Mouse (Mus musculus) cerebellum, adult 2 months (tissue): ENCODE data around the gene Pck1. TPM values are rescaled to one million over a fixed set of nuclear protein-coding genes. Genes with fewer than 3 reads are reported as not detected.

ENCODE experiments used
- DNase-seq, 2 experiments: peaks; one replicate each; pipeline ENCODE4 v3.0.0; 2021
- H3K27ac ChIP-seq: fragments of 200-500 bp; 2 replicates; pipeline ENCODE4 v1.5.1; 2012; ENCODE audit warnings: low read length, control low read depth, inconsistent platforms; ENCODE audit not compliant: insufficient read depth
- H3K27me3 ChIP-seq: fragments of 200-500 bp; 2 replicates; pipeline ENCODE4 v1.6.1; 2012; ENCODE audit warnings: inconsistent platforms, mild to moderate bottlenecking, low read length, moderate library complexity; ENCODE audit not compliant: control insufficient read depth, insufficient read depth
- H3K4me1 ChIP-seq: fragments of 200-500 bp; 2 replicates; pipeline ENCODE4 v1.6.1; 2011; ENCODE audit warnings: low read length; ENCODE audit not compliant: control insufficient read depth, insufficient read depth
- H3K4me3 ChIP-seq: fragments of 200-500 bp; replicated peaks from 2 replicates; pipeline ENCODE3; 2011; ENCODE audit warnings: mild to moderate bottlenecking, low read depth, low read length, control low read depth; ENCODE audit not compliant: insufficient read depth
- CTCF ChIP-seq: fragments of 200-500 bp; IDR thresholded peaks from 2 replicates; pipeline ENCODE4 v1.5.1; 2011; ENCODE audit warnings: low read depth, mild to moderate bottlenecking, control low read depth, low read length, moderate library complexity, borderline replicate concordance; ENCODE audit not compliant: insufficient read depth
- POLR2A ChIP-seq: fragments of 200-500 bp; IDR thresholded peaks from 2 replicates; pipeline ENCODE4 v1.6.1; 2011; ENCODE audit warnings: low read length, control low read depth, borderline replicate concordance; ENCODE audit not compliant: insufficient read depth
- WGBS: fragments of 180-500 bp; shearing (Covaris S2); methylation state at CpG from one replicate; pipeline ENCODE4 v1.1.7; 2018; 5-methylcytosine and 5-hydroxymethylcytosine counted together
- polyA plus RNA-seq: library from polyadenylated mRNA; depleted of rRNA; stranded (reverse); fragments of >200 nt; gene quantifications from 2 replicates; pipeline ENCODE4 v1.2.3, GENCODE M21; 2012

The Pck1 gene
- polyA plus RNA-seq, 1 experiment = not detected

DNA sequence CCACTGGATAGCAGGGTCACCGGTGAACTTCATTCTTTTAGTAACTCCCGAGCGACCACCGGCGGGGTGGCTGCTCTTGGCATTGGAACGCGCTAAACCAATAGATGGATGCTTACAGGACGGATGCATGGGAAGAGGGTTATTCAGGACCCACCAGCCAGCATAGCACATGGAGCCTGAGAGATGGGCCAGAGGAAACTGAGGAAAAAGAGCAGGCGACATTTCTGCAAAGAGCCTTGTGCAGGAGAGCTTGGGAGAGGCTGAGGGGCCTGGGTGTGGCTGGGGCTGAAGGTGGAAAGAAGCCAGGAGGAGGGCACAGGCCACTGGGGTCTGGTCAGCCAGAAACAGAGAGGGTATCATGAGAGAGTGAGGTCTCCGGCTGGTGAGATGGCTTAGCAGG, 30.5 kb downstream of the Pck1 start:
- 86% methylated on average over 10 of the region's 10 CpGs for WGBS
- H3K4me3 ChIP-seq = no peak overlapping the region

GRCm38 (mm10) chr2:173183836-173184460, 31.1 kb downstream of the Pck1 start:
- TF ChIP-seq CTCF (peak; percentile 60), POLR2A (no peak)
- 3% methylated on average over 8 of the region's 8 CpGs for WGBS
- Histone ChIP-seq H3K4me3 (no peak overlapping the region), H3K27me3 (no peaks in the 10 kb centered on the region), H3K27ac (no peak overlapping the region), H3K4me1 (no peaks in the 10 kb centered on the region)
- peak in 1 of 2 experiments; percentile 54 for DNase-seq

More for the DNA sequence above, 30.5 kb downstream of the Pck1 start:
- no peak for DNase-seq
- H3K27ac ChIP-seq = no peak overlapping the region
- TF ChIP-seq CTCF = no peak
- no peak for TF ChIP-seq POLR2A
- no peaks in the 10 kb centered on the region for H3K4me1 ChIP-seq
- no peaks in the 10 kb centered on the region for H3K27me3 ChIP-seq

GRCm38 (mm10) chr2:173184475-173185080, 31.7 kb downstream of the Pck1 start:
- Histone ChIP-seq H3K27ac (no peak overlapping the region), H3K27me3 (no peaks in the 10 kb centered on the region), H3K4me1 (no peaks in the 10 kb centered on the region), H3K4me3 (no peak overlapping the region)
- TF ChIP-seq CTCF (no peak), POLR2A (no peak)
- 57% methylated on average over 11 of the region's 11 CpGs for WGBS
- DNase-seq = no peak

- no peaks in the 10 kb centered on the region for H3K27me3 ChIP-seq
Measured at GRCm38 (mm10) chr2:173185282-173185681, 32.4 kb downstream of the Pck1 start.

GRCm38 (mm10) chr2:173186047-173186943, 33.4 kb downstream of the Pck1 start:
- H3K4me1 ChIP-seq = no peaks in the 10 kb centered on the region
- no peak for TF ChIP-seq POLR2A
- peak; percentile 95 for TF ChIP-seq CTCF
- 29% methylated on average over 26 of the region's 26 CpGs for WGBS
- H3K27ac ChIP-seq = no peak overlapping the region
- peak; percentile 56 to 77 for DNase-seq
- H3K27me3 ChIP-seq = no peaks in the 10 kb centered on the region
- no peak overlapping the region for H3K4me3 ChIP-seq

More at GRCm38 (mm10) chr2:173185282-173185681, 32.4 kb downstream of the Pck1 start:
- TF ChIP-seq POLR2A (no peak), CTCF (no peak)
- no peaks in the 10 kb centered on the region for H3K4me1 ChIP-seq
- no peak overlapping the region for H3K4me3 ChIP-seq
- no peak for DNase-seq
- WGBS = 53% methylated on average over 6 of the region's 6 CpGs
- no peak overlapping the region for H3K27ac ChIP-seq

GRCm38 (mm10) chr2:173187182-173187855, 34.5 kb downstream of the Pck1 start:
- Histone ChIP-seq H3K27me3 (no peaks in the 10 kb centered on the region), H3K27ac (no peak overlapping the region), H3K4me1 (no peaks in the 10 kb centered on the region), H3K4me3 (no peak overlapping the region)
- TF ChIP-seq POLR2A (no peak), CTCF (no peak)
- WGBS = 47% methylated on average over 8 of the region's 8 CpGs
- no peak for DNase-seq

- Histone ChIP-seq H3K27me3 (no peaks in the 10 kb centered on the region), H3K4me1 (no peaks in the 10 kb centered on the region), H3K27ac (no peak overlapping the region), H3K4me3 (no peak overlapping the region)
- 81% methylated on average over 4 of the region's 4 CpGs for WGBS
- TF ChIP-seq POLR2A (no peak), CTCF (no peak)
- no peak for DNase-seq
Measured at GRCm38 (mm10) chr2:173194796-173195195, 41.9 kb downstream of the Pck1 start.
